Comparison of ENCODE assay signal across 19 mouse cellular contexts in the genomic region with DNA sequence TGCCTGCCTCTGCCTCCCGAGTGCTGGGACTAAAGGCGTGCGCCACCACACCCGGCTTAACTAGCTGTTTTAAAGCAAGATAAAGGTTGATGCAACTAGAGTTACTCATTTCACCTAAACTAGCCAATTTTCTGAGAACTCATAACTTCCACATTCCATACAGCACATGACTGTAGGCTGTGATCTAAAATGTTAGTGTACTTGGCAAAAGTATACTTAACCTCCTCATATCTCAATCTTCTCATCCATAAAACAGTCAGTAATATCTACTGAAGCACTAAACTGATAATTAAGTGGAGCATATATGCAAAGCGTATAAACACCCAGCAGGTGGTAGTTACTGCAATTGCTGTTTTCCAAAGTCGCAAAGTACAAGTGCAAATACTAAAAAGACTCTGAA. TPM values are rescaled to one million over a fixed set of nuclear protein-coding genes. Genes with fewer than 3 reads are reported as not detected.
DNase-seq lines count a peak whose midpoint lies in the region; ATAC-seq and TF ChIP-seq lines count a peak whose summit lies in the region.
"Had no signal": no experiment of that assay in that cellular context is flagged by ENCODE, and none has a peak within 500 bp of the region (broad histone marks: within the 10 kb centered on the region; RNA-seq: fewer than 3 reads in every experiment).

No protein-coding gene starts in this region.

- H3K27ac ChIP-seq in heart, embryonic 13.5 days (replicated peaks), result peak overlapping the region; percentile 93
- no peak overlapping the region; the same call in 1 of the 2 replicates for H3K27ac ChIP-seq in bone marrow, adult 2 months (ENCODE audit: control insufficient read depth, insufficient read depth, low read depth, low read length, poor library complexity)
- H3K27ac ChIP-seq in liver, postnatal 0 days (ENCODE audit: low read depth), result peak overlapping the region; percentile 87
- H3K27ac ChIP-seq in hindbrain, embryonic 14.5 days, result no peak overlapping the region
- H3K27ac ChIP-seq: embryonic facial prominence, embryonic 15.5 days; hindbrain, embryonic 12.5 days; kidney, postnatal 0 days; limb, embryonic 10.5 days had no signal

- peak overlapping the region; percentile 64 for H3K9ac ChIP-seq in heart, embryonic 13.5 days
- H3K9ac ChIP-seq in liver, postnatal 0 days (replicated peaks), result peak overlapping the region; percentile 66
- no peak overlapping the region for H3K9ac ChIP-seq in hindbrain, embryonic 14.5 days
- H3K9ac ChIP-seq: embryonic facial prominence, embryonic 15.5 days; hindbrain, embryonic 12.5 days had no signal

- peak overlapping the region; percentile 39 for H3K4me3 ChIP-seq in heart, embryonic 13.5 days
- H3K4me3 ChIP-seq in bone marrow, adult 2 months (replicated peaks; ENCODE audit: control insufficient read depth, low read depth, low read length), result peak overlapping the region; percentile 71
- peak overlapping the region; percentile 70 for H3K4me3 ChIP-seq in erythroblast, embryonic 14.5 days (replicated peaks)
- H3K4me3 ChIP-seq in liver, postnatal 0 days (ENCODE audit: low read depth, low read length), result peak overlapping the region; percentile 59
- H3K4me3 ChIP-seq in hindbrain, embryonic 14.5 days (replicated peaks; ENCODE audit: low read length), result no peak overlapping the region
- H3K4me3 ChIP-seq: embryonic facial prominence, embryonic 15.5 days; hindbrain, embryonic 12.5 days; limb, embryonic 10.5 days had no signal

- no peak for TF ChIP-seq EP300 in liver, postnatal 0 days (IDR thresholded peaks at IDR 0.05; ENCODE audit: low read depth)

- no peaks in the 10 kb centered on the region for H3K36me3 ChIP-seq in heart, embryonic 13.5 days
- peaks cover 51% of the 10 kb centered on the region for H3K36me3 ChIP-seq in erythroblast, embryonic 14.5 days (ENCODE audit: control insufficient read depth)
- H3K36me3 ChIP-seq in liver, postnatal 0 days (replicated peaks; ENCODE audit: insufficient read depth, low read length), result peaks cover 9% of the 10 kb centered on the region; the same call in 1 of the 2 replicates
- no peaks in the 10 kb centered on the region for H3K36me3 ChIP-seq in hindbrain, embryonic 14.5 days (replicated peaks; ENCODE audit: control insufficient read depth, insufficient read depth)
- H3K36me3 ChIP-seq: embryonic facial prominence, embryonic 15.5 days; hindbrain, embryonic 12.5 days; limb, embryonic 10.5 days had no signal

- H3K4me2 ChIP-seq in heart, embryonic 13.5 days, result peak overlapping the region; percentile 62
- H3K4me2 ChIP-seq in liver, postnatal 0 days (ENCODE audit: low read depth, low read length), result peak overlapping the region; percentile 54
- H3K4me2 ChIP-seq in hindbrain, embryonic 14.5 days (replicated peaks), result no peak overlapping the region
- H3K4me2 ChIP-seq: embryonic facial prominence, embryonic 15.5 days; hindbrain, embryonic 12.5 days had no signal

- peaks cover 53% of the 10 kb centered on the region for H3K4me1 ChIP-seq in heart, embryonic 13.5 days
- no peaks in the 10 kb centered on the region; the same call in 1 of the 2 replicates for H3K4me1 ChIP-seq in bone marrow, adult 2 months (ENCODE audit: control insufficient read depth, insufficient read depth, low read length)
- H3K4me1 ChIP-seq in erythroblast, embryonic 14.5 days (ENCODE audit: control insufficient read depth), result peaks cover 58% of the 10 kb centered on the region
- H3K4me1 ChIP-seq in liver, postnatal 0 days (ENCODE audit: insufficient read depth), result peaks cover 15% of the 10 kb centered on the region; the same call in 1 of the 2 replicates
- no peaks in the 10 kb centered on the region for H3K4me1 ChIP-seq in hindbrain, embryonic 14.5 days (replicated peaks; ENCODE audit: control insufficient read depth, insufficient read depth, low read length)
- H3K4me1 ChIP-seq: embryonic facial prominence, embryonic 15.5 days; hindbrain, embryonic 12.5 days; limb, embryonic 10.5 days had no signal

- H3K9me3 ChIP-seq in heart, embryonic 13.5 days, result no peaks in the 10 kb centered on the region
- H3K9me3 ChIP-seq in erythroblast, embryonic 14.5 days (ENCODE audit: control insufficient read depth, low read length), result no peaks in the 10 kb centered on the region
- no peaks in the 10 kb centered on the region for H3K9me3 ChIP-seq in liver, postnatal 0 days (ENCODE audit: low read length)
- H3K9me3 ChIP-seq in hindbrain, embryonic 14.5 days (ENCODE audit: control insufficient read depth, low read length), result no peaks in the 10 kb centered on the region
- H3K9me3 ChIP-seq: embryonic facial prominence, embryonic 15.5 days; hindbrain, embryonic 12.5 days; limb, embryonic 10.5 days had no signal

- no peak for ATAC-seq in heart, embryonic 13.5 days (ENCODE audit: extremely low read depth, insufficient number of reproducible peaks, low FRiP score, low TSS enrichment)
- no peak for ATAC-seq in liver, postnatal 0 days
- no peak for ATAC-seq in hindbrain, embryonic 14.5 days (ENCODE audit: low FRiP score)
- no peak for ATAC-seq in inflammation-experienced regulatory T-cells, adult 6 months
- ATAC-seq: forebrain, embryonic 14.5 days; lung, postnatal 0 days had no signal

- DNase-seq in heart, postnatal 14 days, result no peak
- DNase-seq in liver, postnatal 0 days, result no peak
- DNase-seq in hindbrain, embryonic 14.5 days (ENCODE audit: low spot score), result no peak
- DNase-seq in layer of hippocampus, adult 11-12 months (ENCODE audit: low spot score), result no peak
- DNase-seq: adrenal gland, postnatal 25 days; cerebellum, adult 11-12 months had no signal

- no peak for TF ChIP-seq POLR2A in bone marrow, adult 2 months (IDR thresholded peaks at IDR 0.05; ENCODE audit: borderline replicate concordance, control insufficient read depth, low read depth, low read length)

- intact Hi-C loops in heart, postnatal 14 days (cut with DNase I), result no loop called here

- H3K27me3 ChIP-seq in heart, embryonic 13.5 days (replicated peaks), result no peaks in the 10 kb centered on the region
- H3K27me3 ChIP-seq in erythroblast, embryonic 14.5 days (ENCODE audit: control insufficient read depth), result no peaks in the 10 kb centered on the region
- H3K27me3 ChIP-seq in liver, postnatal 0 days (ENCODE audit: insufficient read depth, low read length), result no peaks in the 10 kb centered on the region
- H3K27me3 ChIP-seq in hindbrain, embryonic 14.5 days (ENCODE audit: control insufficient read depth, insufficient read depth, low read length), result no peaks in the 10 kb centered on the region
- H3K27me3 ChIP-seq: embryonic facial prominence, embryonic 15.5 days; hindbrain, embryonic 12.5 days had no signal

- no peak for TF ChIP-seq CTCF in bone marrow, adult 2 months (IDR thresholded peaks at IDR 0.05; ENCODE audit: control insufficient read depth, insufficient read depth, low read length)
- TF ChIP-seq CTCF in liver, postnatal 0 days (IDR thresholded peaks at IDR 0.05; ENCODE audit: low read depth), result no peak

- 81% methylated on average over 6 of the region's 6 CpGs for WGBS in heart, embryonic 13.5 days
- 69% methylated on average over 6 of the region's 6 CpGs for WGBS in bone marrow, adult 2 months
- WGBS in liver, postnatal 0 days (ENCODE audit: insufficient replicate concordance), result 68% methylated on average over 6 of the region's 6 CpGs
- 92% methylated on average over 6 of the region's 6 CpGs for WGBS in hindbrain, embryonic 14.5 days

RNA-seq across cellular contexts. Expression of gene Evi5, which starts 1.6 kb away (rescaled TPM):
- 45.7 and 49.0 TPM in 2 replicates for polyA plus RNA-seq in heart, embryonic 13.5 days (2015; fragmentation: Nextera tagmentation; extraction: Ambion mirVana)
- 10 to 100 TPM; 28.1 to 29.3 TPM for total RNA-seq in heart, postnatal 14 days (2021)
- polyA plus RNA-seq in bone marrow, adult 2 months (2011; ENCODE audit: insufficient read depth, insufficient read length, low replicate concordance, missing spikeins), result 48.1 and 50.0 TPM in 2 replicates
- polyA plus RNA-seq in erythroblast, embryonic 14.5 days (2012), result 1.5 and 1.9 TPM in 2 replicates
- 68.4 and 73.5 TPM in 2 replicates for polyA plus RNA-seq in liver, postnatal 0 days (2015; fragmentation: Nextera tagmentation; extraction: Ambion mirVana)
- 49.1 and 53.3 TPM in 2 replicates for polyA plus RNA-seq in hindbrain, embryonic 14.5 days (2014; fragmentation: Nextera tagmentation; extraction: Ambion mirVana)
- 1 to 10 TPM in 2 of 3 experiments, under 1 TPM in 1; 0.57 to 1.3 (median 1.3) TPM for polyA plus RNA-seq in inflammation-experienced regulatory T-cells, adult 6 months (2017; shearing (Covaris generic))

RNA-seq across cellular contexts. Expression of gene Rpl5, which starts 27.0 kb away (rescaled TPM):
- polyA plus RNA-seq in heart, embryonic 13.5 days (2015; fragmentation: Nextera tagmentation; extraction: Ambion mirVana), result 49.9 and 50.8 TPM in 2 replicates
- total RNA-seq in heart, postnatal 14 days (2021), result 10 to 100 TPM; 42.3 to 42.5 TPM
- polyA plus RNA-seq in bone marrow, adult 2 months (2011; ENCODE audit: insufficient read depth, insufficient read length, low replicate concordance, missing spikeins), result 31.5 and 104 TPM in 2 replicates
- 13.2 and 13.5 TPM in 2 replicates for polyA plus RNA-seq in erythroblast, embryonic 14.5 days (2012)
- 20.2 TPM in 2 replicates for polyA plus RNA-seq in liver, postnatal 0 days (2015; fragmentation: Nextera tagmentation; extraction: Ambion mirVana)
- polyA plus RNA-seq in hindbrain, embryonic 14.5 days (2014; fragmentation: Nextera tagmentation; extraction: Ambion mirVana), result 52.2 and 62.2 TPM in 2 replicates
- 100 to 1,000 TPM in 1 of 3 experiments, 10 to 100 TPM in 2; 47.1 to 105 (median 92.6) TPM for polyA plus RNA-seq in inflammation-experienced regulatory T-cells, adult 6 months (2017; shearing (Covaris generic))

RNA-seq across cellular contexts. Expression of gene Ube2d2b, which starts 43.4 kb away (rescaled TPM):
- polyA plus RNA-seq in heart, embryonic 13.5 days (2015; fragmentation: Nextera tagmentation; extraction: Ambion mirVana), result 0.13 and 0.20 TPM in 2 replicates
- total RNA-seq in heart, postnatal 14 days (2021), result not detected
- not detected in 2 replicates for polyA plus RNA-seq in bone marrow, adult 2 months (2011; ENCODE audit: insufficient read depth, insufficient read length, low replicate concordance, missing spikeins)
- not detected in 2 replicates for polyA plus RNA-seq in erythroblast, embryonic 14.5 days (2012)
- polyA plus RNA-seq in liver, postnatal 0 days (2015; fragmentation: Nextera tagmentation; extraction: Ambion mirVana), result 0.19 and 0.20 TPM in 2 replicates
- 0.12 and 0.23 TPM in 2 replicates for polyA plus RNA-seq in hindbrain, embryonic 14.5 days (2014; fragmentation: Nextera tagmentation; extraction: Ambion mirVana)
- not detected for polyA plus RNA-seq in inflammation-experienced regulatory T-cells, adult 6 months (2017; shearing (Covaris generic))
- total RNA-seq: adrenal gland, postnatal 25 days; gastrocnemius, adult 8-10 months; layer of hippocampus, postnatal 14 days had no signal
- polyA plus RNA-seq: kidney, postnatal 0 days; thymus, postnatal 0 days had no signal

Comparison
In these comparisons a context has a peak if more than half of its experiments do, and no peak if none do; other contexts are left out.
1. H3K27ac ChIP-seq: peak in heart, embryonic 13.5 days (single experiment) and liver, postnatal 0 days (single experiment); none in bone marrow, adult 2 months (single experiment) and hindbrain, embryonic 14.5 days (single experiment).
2. RNA of gene Evi5, which starts 1.6 kb away (polyA plus RNA-seq): 68.4 to 73.5 TPM in liver, postnatal 0 days, 49.1 to 53.3 TPM in hindbrain, embryonic 14.5 days, 48.1 to 50.0 TPM in bone marrow, adult 2 months and 45.7 to 49.0 TPM in heart, embryonic 13.5 days; 1.5 to 1.9 TPM in erythroblast, embryonic 14.5 days and 0.57 to 1.3 TPM in inflammation-experienced regulatory T-cells, adult 6 months; every median in the first group is over 10 times any median in the second.